Mouse (Mus musculus) liver, embryonic 14.5 days (tissue): ENCODE data around the gene Prm3.

Experiments
- CTCF ChIP-seq: IDR thresholded peaks from 2 replicates; pipeline ENCODE4 v1.5.1; 2016; ENCODE audit warnings: antibody characterized with exemption, low read depth, control low read depth
- EP300 ChIP-seq: IDR thresholded peaks from 2 replicates; pipeline ENCODE4 v1.6.1; 2016; ENCODE audit warnings: antibody characterized with exemption, low read depth

GRCm38 (mm10) chr16:10754521-10755296 is 36.0 kb downstream of the Prm3 start:
- TF ChIP-seq CTCF (no peak), EP300 (no peak)
